Comparison of ENCODE assay signal across 8 mouse cellular contexts in genomic region chr13:30003169-30003568, GRCm38 (mm10). TPM values are rescaled to one million over a fixed set of nuclear protein-coding genes. Genes with fewer than 3 reads are reported as not detected.
DNase-seq lines count a peak whose midpoint lies in the region; ATAC-seq and TF ChIP-seq lines count a peak whose summit lies in the region.

No protein-coding gene starts in this region.

- H3K27me3 ChIP-seq in neural tube, embryonic 12.5 days (replicated peaks) = no peaks in the 10 kb centered on the region
- H3K27me3 ChIP-seq in neural tube, embryonic 15.5 days (replicated peaks) = no peaks in the 10 kb centered on the region

- DNase-seq in embryo, embryonic 10.5 days (ENCODE audit: low spot score) = peak; percentile 10
- peak; percentile 50 to 51 for DNase-seq in spleen, adult 18-20 months
- DNase-seq in kidney, adult 8-10 months = no peak
- DNase-seq in lung, adult 18-20 months = no peak

- no peak overlapping the region for H3K9ac ChIP-seq in neural tube, embryonic 12.5 days
- no peak overlapping the region for H3K9ac ChIP-seq in neural tube, embryonic 15.5 days (replicated peaks)

- no peak for TF ChIP-seq POLR2A in bone marrow, adult 2 months (IDR thresholded peaks at IDR 0.05; ENCODE audit: borderline replicate concordance, control insufficient read depth, low read depth, low read length)

- no peaks in the 10 kb centered on the region for H3K9me3 ChIP-seq in neural tube, embryonic 12.5 days
- H3K9me3 ChIP-seq in neural tube, embryonic 15.5 days (replicated peaks) = no peaks in the 10 kb centered on the region

- no peak overlapping the region for H3K4me2 ChIP-seq in neural tube, embryonic 12.5 days (replicated peaks)
- no peak overlapping the region for H3K4me2 ChIP-seq in neural tube, embryonic 15.5 days

- 56% methylated on average over 11 of the region's 11 CpGs for WGBS in neural tube, embryonic 12.5 days
- 49% methylated on average over 11 of the region's 11 CpGs for WGBS in neural tube, embryonic 15.5 days
- WGBS in bone marrow, adult 2 months = 2% methylated on average over 11 of the region's 11 CpGs

- TF ChIP-seq CTCF in bone marrow, adult 2 months (IDR thresholded peaks at IDR 0.05; ENCODE audit: control insufficient read depth, insufficient read depth, low read length) = no peak

- H3K36me3 ChIP-seq in neural tube, embryonic 12.5 days = no peaks in the 10 kb centered on the region
- H3K36me3 ChIP-seq in neural tube, embryonic 15.5 days = no peaks in the 10 kb centered on the region

- no peaks in the 10 kb centered on the region for H3K4me1 ChIP-seq in neural tube, embryonic 12.5 days
- H3K4me1 ChIP-seq in neural tube, embryonic 15.5 days = 0 out of 2 replicates have a peak, but pooled peaks cover 4% of the 10 kb centered on the region
- H3K4me1 ChIP-seq in bone marrow, adult 2 months (ENCODE audit: control insufficient read depth, insufficient read depth, low read length) = no peaks in the 10 kb centered on the region; the same call in 1 of the 2 replicates

- no peak overlapping the region for H3K27ac ChIP-seq in neural tube, embryonic 12.5 days
- H3K27ac ChIP-seq in neural tube, embryonic 15.5 days (replicated peaks) = no peak overlapping the region
- H3K27ac ChIP-seq in bone marrow, adult 2 months (ENCODE audit: control insufficient read depth, insufficient read depth, low read depth, low read length, poor library complexity) = no peak overlapping the region

- H3K4me3 ChIP-seq in neural tube, embryonic 12.5 days = no peak overlapping the region
- H3K4me3 ChIP-seq in neural tube, embryonic 15.5 days (replicated peaks) = no peak overlapping the region
- peak overlapping the region; percentile 7 for H3K4me3 ChIP-seq in bone marrow, adult 2 months (replicated peaks; ENCODE audit: control insufficient read depth, low read depth, low read length)

- ATAC-seq in neural tube, embryonic 12.5 days (ENCODE audit: low FRiP score, low read depth) = 0 out of 2 replicates have a peak, but pooled peaks have one; percentile 25
- no peak for ATAC-seq in neural tube, embryonic 15.5 days (ENCODE audit: low FRiP score)
- no peak for ATAC-seq in erythroid progenitor cell, adult 5-6 weeks (replicated peaks; ENCODE audit: low FRiP score, poor library complexity, severe bottlenecking)

RNA-seq across cellular contexts. Expression of gene E2f3, which starts 17.3 kb away (rescaled TPM):
- polyA plus RNA-seq in neural tube, embryonic 12.5 days (2016; fragmentation: Nextera tagmentation; extraction: Ambion mirVana) = 13.0 and 13.9 TPM in 2 replicates
- polyA plus RNA-seq in neural tube, embryonic 15.5 days (2015; fragmentation: Nextera tagmentation; extraction: Ambion mirVana) = 4.3 and 5.6 TPM in 2 replicates
- polyA plus RNA-seq in bone marrow, adult 2 months (2011; ENCODE audit: insufficient read depth, insufficient read length, low replicate concordance, missing spikeins) = 8.4 and 11.1 TPM in 2 replicates
- 3.8 and 5.0 TPM in 2 replicates for total RNA-seq in erythroid progenitor cell, adult 5-6 weeks (2015; ENCODE audit: low replicate concordance)
- total RNA-seq in erythroid progenitor cell, adult 5-6 weeks (2017; ENCODE audit: low replicate concordance) = 6.3 and 7.7 TPM in 2 replicates

Comparison
In these comparisons a context has a peak if more than half of its experiments do, and no peak if none do; other contexts are left out.
1. DNase-seq: peak in embryo, embryonic 10.5 days (single experiment) and spleen, adult 18-20 months (2 of 2); none in kidney, adult 8-10 months (0 of 2) and lung, adult 18-20 months (0 of 2).